Mouse (Mus musculus) adrenal gland, postnatal 14 days (tissue): Measurements from ENCODE around the gene Padi2. TPM values are rescaled to one million over a fixed set of nuclear protein-coding genes. Genes with fewer than 3 reads are reported as not detected.
A peak's percentile ranks its signal among the peaks of the same experiment; 100 is the strongest.

ENCODE experiments used
- DNase-seq: peaks from one replicate; pipeline ENCODE4 v3.0.0; 2021; ENCODE audit warnings: mixed read lengths
- long read RNA-seq, 2 experiments: library from polyadenylated mRNA; stranded (forward); transcript quantifications; one replicate each; pipeline ENCODE4 v2.0.0; 2021
- total RNA-seq: library from RNA; stranded (reverse); gene quantifications from 2 replicates; pipeline ENCODE4 v1.2.3, GENCODE M21; 2021

Gene Padi2
- total RNA-seq = 1.3 and 1.9 TPM in 2 replicates
- long read RNA-seq, experiment 1 = 0 reads
- long read RNA-seq, experiment 2, full-length matches to known transcripts = 1 of 1 reads
- long read RNA-seq, experiment 2, partial matches to known transcripts = 0 of 1 reads
- long read RNA-seq, experiment 2, other reads (novel, unspliced or antisense) = 0 of 1 reads

DNA sequence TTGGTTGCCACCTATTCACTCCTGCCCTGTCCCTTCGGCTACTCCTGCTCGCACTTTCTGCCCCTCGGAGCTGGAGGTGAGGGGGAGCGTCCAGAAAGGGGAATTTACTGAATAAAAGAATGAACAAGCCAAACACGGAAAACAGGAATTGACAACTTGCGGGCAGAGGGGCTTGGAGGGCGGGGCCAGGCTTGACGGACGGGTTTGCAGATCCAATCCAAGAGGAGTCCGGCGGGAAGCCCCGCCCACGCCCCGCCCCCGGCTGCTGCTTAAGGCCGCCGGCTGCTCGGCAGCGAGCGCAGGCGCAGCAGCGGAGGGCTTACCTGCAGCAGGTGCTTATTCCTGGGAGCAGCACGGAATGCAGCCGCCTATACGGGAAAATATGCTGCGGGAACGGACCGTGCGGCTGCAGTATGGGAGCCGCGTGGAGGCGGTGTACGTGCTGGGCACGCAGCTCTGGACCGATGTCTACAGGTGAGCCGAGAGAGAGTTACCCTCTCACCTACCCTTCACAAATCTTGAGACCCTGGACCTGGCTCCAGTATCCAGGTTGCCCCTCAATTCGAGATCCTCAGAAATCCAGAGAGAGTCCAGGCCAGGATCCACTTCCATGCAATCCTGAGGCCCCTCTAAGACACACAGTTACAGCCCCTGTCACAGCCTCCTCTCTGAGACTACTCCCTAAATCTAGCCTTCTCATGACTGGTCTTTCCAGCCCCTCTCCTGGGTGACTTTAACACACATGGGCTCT lies at the start of gene Padi2:
Padi2 (plus strand) TSS at position 269 of the 751 bp plus-strand sequence.
- peak; percentile 80 for DNase-seq

DNA sequence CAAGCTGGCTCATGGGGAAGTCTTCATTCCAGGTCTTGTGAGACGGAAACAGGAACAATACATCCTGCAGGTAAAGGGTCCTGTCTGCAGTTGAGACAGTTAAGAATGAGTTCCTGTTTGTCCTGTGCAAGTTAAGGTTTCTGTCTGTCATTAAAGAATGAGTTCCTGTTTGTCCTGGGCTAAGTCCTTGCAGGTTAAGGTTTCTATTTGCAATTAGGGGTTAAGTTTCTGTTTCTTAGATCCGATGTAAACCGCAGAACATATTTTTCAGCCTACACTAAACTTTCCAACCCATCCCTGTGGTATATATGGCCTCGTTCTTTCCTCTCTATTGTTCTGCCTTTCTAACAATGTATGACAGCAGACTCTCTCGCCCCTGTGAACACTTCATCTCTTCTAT lies 49.1 kb upstream of the Padi2 start:
- DNase-seq = no peak

DNA sequence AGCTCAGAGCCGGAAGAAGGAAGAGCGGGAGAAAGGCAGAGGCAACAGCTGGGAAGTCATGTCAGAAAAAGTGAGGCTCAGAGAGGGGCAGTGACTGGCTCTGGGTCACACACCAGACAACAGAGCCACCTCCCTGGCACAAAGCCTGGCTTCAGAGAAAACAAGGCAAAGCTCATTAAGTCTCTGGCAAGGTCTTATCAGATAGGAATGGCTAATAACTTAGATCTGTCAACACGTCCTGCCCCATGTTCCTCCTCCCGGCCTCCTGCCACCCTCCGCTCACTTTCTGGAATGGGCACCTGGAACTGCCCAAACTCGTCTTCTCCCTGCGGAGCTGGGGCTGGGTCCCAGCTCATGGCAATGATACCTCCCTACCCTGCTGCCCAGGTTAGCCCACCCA lies 48.3 kb upstream of the Padi2 start:
- no peak for DNase-seq

DNA sequence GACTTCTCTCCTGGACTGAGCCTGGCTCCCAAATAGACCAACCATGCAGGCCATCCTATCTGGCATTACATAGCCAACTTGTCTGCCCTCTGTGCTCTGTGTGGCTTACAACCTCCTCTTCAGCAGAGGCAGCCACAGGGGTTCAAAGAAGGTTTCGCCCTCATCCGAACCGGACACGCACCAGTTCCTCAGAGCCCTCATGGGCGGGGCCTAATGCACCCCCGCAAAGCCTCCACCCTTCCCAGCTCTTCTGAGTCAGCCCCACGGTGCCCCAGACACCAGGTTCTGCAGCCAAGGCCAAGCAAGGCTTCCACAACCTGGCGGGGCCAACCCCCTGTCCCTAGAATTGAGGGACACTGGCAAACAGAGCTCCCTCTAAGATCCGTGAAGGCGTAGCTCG lies 46.9 kb upstream of the Padi2 start:
- no peak for DNase-seq

DNA sequence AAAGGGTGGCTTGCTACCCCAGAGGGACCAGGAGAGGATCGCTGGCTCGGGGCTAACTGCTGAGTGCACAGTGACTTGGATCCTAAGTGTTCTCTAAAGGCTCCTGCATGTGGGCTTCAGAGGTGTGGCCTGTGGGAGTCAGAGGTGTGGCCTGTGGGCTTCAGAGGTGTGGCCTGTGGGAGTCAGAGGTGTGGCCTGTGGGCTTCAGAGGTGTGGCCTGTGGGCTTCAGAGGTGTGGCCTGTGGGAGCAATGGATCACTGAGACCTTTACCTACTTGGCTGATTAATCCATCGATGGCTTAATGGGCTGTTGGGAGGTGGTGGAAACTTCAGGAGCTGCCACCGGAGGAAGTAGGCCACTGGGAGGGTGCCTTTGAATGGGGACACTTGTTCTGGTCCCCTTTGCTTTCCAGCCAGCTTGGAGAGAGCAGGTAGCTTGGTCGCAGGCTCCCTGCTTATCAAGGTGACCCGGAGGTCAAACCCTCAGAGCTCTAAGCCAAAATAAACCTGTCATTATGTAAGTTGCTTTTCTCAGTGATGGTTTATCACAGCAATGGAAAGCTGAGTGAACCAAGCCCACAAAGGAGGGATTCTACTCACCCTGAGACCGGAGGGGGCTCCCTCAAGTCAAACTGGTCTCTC lies 45.9 kb upstream of the Padi2 start:
- peak; percentile 40 for DNase-seq

DNA sequence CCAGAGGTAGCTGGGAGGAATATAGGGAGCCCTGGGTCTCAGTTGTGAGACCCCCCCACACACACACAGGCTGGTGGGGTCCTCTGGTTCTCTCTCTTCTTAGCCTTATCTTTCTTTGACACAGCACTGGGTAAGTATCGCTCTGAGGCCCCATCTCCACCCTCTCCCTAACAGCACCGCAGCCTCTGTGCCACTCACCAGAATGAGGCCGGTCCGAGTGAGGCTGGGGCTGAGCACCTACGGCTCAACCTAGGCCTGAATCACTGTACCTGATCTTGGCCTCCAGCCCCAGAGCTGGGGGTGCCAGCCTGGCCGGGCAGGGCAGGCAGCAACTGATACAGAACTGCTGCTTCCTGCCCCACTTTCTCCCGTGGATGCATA lies 45.4 kb upstream of the Padi2 start:
- DNase-seq = no peak

DNA sequence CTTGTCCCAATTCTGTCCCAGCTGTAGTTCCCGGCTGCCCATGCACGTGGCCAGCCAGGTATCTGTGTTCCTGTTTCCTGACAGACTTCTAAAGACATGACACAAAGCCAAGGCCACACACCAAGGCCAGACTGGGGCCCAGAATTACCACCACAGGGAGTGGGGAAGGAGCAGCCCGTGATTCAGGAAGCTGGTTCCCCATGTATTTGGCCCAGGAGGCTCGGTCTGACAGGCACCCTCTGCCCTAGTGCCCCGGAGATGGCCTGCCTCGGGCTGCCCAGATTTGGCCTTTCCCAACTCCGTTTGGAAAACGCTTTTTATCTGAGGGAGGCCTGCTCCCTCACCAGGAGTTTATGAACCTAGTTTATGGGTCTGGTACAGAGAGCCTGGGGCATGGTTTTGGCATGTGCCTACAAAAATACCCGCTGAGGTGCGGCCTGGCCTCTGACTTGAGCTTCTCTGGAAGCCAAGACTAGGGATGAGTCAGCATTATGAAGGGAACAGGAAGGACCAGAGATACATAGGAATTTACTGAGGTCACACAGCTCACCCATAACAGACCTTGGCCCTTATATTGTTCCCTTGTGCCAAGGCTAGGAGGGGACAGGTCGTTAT lies 44.0 kb upstream of the Padi2 start:
- DNase-seq = peak; percentile 62

DNA sequence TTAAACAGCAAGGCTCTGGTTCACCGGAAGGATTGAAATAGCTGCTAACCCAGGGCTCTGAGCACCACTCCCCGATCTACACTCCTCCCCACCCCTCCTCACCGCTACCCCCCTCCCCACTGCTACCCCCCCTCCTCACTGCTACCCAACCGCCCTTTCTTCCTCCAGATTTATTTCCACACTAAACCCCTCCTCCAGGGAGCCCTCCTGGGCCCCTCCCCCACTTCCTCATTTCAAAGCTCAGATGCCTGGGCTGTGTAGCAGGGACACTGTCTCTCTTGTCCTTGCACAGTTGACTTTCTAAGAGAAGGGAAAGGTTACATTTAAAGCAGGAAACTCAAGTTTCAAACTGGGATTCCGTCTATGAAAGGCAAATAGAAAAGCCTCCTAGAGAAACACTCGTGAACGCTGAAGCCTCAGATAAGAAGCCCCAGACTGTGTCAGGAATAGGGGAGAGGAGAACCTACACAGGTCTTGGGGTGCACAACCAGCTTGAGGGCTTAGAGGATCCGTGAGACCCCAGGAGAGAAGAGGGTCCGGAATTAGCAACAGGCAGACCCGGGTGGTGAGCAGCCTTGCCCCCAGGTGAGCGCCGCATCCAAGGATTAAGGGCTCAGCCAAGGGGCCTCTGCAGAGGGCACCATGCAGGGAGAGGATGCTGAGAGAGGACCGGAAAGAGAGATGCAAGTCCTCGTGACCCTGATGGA lies 37.5 kb upstream of the Padi2 start:
- DNase-seq = peak; percentile 34

DNA sequence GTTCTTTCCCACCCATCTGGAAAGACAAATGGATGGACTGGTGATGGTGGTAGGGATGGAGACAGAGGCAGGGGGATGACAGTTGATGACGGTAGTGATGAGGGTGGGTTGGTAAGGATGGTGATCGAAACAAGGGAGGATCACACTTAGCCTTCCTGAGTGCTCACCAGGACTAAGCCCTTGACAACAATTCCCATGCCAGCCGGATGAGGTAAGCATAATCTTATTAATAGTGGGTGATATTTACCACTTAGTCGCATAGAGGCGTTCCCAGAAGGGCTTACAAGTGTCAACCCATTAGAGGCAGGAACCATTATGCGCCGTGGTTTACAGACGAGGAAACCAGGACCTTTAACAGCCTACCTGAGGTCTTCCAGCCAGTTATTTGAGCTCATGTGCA lies 36.2 kb upstream of the Padi2 start:
- peak; percentile 1 for DNase-seq

DNA sequence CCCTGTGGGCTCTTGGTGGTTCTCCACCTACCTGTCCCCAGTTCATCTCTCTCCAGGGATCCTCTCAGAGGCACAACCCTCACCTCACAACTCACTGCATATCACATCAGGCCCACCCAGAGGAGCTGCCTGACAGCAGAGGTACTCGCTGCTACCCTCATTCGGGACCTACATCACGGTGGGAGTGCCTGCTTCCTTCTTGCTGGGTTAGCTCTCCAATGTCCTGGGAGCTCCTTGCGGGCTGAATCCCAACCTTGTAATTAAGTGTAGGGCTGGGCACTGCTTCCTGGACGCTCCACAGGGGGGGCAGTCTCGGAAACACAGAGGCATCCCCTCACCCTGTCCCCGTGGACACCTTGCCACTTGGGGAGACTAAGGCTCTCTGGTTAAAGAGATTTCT lies 35.3 kb upstream of the Padi2 start:
- peak; percentile 0 for DNase-seq

DNA sequence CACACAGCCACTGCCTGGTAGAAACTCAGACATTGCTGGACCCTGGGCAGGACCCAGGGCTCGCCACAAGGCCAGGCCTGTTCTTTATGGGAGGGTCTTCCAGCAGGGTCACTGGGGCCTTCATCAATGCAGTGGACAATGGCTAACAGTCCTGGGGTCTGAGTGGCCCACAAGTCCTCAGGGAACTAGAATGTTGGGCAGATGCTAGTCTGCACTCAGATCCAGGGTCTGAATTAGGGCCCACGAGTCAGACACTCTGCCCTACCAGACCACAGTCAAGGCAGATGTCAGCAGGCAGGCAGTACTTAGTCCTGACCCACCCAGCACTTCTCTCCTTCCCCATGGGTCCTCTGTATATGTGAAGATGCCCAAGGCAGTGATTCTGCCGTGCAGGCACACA lies 34.8 kb upstream of the Padi2 start:
- peak; percentile 2 for DNase-seq

DNA sequence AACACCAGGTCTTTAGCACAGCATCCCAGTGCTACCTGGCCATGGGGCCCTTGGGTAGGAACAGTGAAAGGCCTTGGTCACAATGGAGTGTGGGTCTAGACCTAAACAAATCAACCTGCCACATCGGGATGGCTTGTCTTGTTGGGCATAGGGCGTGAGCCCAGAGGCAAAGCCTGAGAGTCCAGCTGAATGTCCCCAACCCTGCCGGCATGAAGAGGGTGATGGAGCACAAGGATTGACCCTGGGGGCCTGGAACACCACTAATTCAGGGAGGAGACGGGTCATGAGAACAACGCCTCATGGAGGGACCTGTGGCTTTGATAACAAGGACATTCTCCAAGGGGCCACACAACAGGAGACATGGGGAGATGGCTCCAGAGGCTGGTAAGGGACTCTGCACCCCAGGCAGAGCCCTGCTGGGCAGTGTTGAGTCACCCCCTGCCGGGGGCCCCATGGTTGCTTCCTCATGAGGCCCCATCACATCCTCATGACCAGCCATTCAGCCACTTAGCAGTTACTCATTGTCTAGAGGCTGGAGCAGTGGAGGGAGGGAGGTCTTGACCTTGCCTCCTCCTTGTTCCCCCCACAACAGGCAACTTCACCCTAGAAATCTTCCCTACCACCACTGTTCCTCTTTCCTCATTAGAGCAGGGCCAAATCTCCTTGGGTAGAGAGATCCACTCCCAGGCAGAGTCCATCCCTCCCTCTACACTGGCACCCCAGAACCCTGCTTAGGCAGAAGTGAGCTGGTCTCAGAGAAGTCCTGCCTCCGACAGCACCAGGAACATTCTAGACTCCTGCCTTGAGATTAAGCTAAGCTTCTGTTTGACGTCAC lies 34.1 kb upstream of the Padi2 start:
- peak; percentile 4 for DNase-seq

DNA sequence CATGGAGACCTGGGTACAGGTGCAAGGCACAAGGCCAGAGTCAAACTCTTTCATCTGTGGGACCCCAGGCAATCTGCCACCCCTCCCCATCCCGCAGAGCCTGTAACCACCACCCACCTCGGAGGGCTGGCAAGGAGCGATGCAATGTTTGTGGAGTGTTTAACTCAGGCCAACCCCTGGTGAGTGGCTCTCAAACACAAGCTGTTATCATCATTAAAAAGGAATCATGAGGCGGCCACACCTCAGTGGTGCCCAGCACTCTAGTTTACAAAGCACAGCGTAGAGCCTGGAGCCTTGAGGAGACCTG lies 33.5 kb upstream of the Padi2 start:
- DNase-seq = peak; percentile 2

DNA sequence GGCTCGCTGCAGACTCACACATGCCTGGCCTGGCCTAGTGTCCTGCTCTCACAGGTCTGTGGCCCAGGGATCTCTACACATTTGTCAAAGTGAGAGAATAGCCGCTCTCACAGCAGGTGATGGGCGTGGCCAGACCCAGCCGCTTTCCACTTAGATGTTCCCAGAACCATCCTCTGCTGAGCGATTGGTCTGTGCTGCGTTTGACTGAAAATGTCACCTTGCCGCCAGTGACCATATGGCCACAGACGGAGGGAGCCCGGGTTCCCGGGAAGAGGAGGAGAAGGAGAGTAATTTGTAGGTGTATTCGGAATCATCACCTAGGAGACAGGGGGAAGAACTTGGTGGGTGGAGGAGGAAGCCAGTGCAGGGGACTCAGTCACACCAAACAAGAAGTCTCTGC lies 33.1 kb upstream of the Padi2 start:
- DNase-seq = peak; percentile 1

DNA sequence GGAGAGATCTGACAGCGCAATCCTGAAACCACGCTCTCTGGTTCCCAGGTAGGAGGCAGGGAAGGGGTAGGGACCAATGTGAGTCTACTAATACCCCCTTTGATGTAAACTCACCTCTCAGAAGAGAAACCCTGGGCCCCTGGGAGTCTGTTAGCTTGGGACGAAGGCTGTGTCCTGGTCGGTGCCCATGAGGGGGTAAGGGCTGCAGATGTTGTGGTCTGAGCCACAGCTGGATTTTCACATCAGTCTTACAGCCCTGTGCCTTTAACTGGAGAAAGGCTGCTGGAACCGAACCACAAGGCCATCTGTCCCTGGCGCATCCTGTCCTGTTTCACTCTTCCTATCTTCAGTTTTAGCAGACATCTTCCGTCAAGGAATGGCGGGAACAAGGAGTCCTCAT lies 30.0 kb upstream of the Padi2 start:
- no peak for DNase-seq

DNA sequence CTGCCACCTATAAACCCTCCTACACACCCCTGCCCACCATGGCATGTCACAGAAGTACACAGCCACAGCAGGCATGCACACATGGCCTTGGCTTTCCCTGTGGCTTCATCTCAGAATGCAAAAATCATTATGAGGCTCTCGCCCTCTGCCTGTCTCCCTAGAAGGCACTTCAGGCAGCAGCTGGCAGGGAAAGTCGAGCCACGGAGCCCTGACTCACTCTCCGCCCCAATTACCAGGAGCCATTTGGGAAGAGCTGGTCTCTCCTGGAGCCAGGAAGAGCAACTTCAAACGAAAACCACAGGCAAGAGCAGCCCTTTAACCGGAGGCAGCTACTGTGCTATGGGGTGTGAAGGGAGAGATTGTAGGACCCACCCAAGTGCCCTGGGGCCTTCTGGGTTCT lies 29.5 kb upstream of the Padi2 start:
- DNase-seq = peak; percentile 32

DNA sequence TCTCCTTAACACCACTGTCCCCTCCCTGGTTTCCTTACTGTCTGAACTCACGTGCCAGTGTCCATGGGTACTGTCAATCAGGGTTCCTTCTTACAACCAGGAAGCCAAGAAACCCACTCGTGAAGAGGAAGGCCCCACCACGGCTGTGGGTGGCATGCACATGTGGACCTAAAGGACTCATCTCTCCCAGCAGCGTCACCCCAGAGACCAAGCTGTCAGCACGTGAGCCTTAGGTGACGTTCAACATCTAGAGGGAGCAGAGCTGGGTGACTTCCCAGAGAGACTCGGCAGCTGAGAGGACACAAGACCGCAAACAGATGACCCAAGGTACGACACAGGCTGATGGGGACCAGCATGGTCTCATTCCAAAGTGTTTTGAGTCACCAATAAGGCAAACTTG lies 28.7 kb upstream of the Padi2 start:
- no peak for DNase-seq

DNA sequence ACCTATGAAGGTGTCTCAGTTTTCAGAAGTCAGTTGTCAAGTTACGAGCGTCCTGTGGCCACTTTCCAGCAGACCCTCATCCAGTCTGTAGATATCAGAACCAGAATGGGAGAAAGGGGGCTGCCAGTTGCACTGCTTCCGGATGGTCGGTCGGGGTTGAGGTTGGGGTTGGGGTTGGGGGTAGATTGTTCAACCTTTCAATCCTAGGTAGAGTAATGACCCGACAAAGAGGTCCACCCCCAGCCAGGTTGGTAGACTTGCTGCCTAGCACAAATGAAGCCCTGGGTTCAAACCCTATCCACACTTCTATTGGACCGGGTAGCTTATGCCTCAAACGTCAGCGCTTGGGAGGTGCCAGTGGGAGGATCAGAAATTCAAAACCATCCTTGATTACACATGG lies 27.5 kb upstream of the Padi2 start:
- DNase-seq = no peak

DNA sequence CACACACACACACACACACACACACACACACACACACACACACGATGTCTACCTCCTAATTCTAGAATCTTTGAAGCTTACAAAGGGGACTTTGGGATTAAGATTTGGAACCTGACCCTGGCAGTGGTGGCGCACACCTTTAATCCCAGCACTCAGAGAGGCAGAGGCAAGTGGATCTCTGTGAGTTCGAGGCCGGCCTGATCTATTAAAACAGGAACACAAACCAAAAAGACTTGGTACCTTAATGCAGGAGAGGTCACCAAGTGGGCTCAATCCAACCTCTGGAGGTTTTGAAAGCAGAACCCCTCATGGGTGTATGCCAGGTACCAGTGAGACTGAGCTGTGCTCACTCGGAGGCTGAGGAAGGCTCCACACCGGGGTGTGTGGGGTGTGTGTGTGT lies 27.0 kb upstream of the Padi2 start:
- no peak for DNase-seq

DNA sequence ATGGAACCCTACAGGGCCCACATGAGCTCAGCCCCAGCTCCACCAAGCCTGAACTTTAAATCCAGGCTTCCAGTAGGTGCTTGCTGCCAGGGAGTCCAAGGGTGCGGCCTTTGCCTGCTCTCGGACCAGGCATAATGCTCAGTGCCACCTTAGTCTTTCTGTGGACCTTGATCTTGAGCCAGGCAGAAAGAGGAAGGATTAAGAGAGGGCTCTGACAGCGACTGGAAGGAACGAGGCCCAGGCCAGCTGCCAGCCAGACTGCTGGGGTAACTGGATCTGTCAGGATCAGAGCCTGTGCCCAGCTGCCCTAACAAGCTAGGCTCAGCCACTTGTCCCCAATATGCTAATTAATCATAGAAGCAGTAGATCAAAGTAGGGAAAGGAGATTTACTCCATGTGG lies 26.4 kb upstream of the Padi2 start:
- peak; percentile 55 for DNase-seq

DNA sequence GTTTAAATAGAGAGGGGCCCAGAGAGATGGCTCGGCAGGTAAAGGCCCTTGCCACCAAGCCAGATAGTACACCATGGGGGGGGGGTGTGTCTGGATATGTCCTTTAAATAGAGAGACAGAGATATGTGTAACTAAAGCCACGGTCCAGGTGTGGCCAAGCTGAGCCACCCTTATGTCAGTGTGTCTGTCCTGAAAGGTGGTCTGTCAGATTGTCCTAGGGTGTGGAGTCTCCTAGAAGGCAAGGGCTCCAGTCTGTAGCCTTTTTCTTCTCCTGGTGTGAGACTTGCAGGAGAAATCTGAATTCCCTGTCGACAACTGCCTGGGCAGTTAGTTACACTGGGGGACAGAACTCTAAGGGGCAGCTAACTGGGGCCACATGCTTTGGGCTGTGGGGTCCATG lies 25.9 kb upstream of the Padi2 start:
- DNase-seq = no peak

DNA sequence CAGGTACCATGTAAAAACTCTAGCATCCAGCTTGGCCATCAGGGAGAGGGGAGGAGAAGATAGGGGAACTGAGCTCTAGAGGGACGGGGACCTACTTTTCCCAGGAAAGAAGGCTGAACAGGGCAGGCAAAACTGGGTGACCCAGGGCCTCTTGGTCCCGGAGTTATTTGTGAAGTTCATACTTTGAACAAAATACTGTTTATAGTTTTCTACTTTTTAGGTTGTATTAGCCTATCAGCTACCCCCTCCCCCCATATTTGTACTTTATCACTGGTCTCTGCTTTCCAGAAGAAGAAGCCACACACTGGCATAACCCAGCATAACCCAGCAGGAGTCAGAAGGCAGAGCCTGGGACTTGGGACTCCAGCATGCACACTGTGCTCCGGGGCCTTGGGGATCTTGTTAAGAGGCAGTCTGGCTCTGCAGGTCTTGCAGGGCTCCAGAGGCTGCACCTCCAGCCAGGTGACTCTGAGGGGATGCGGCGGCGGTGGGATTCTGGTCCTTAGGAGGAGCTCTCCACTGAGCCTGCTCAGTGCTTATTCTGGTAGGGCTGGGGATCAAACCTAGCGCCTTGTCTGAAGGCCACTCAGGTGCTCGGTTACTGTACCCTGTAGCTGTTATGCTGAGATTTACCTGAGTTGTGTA lies 25.0 kb upstream of the Padi2 start:
- DNase-seq = no peak
